Mouse (Mus musculus) common myeloid progenitor, adult 5-6 weeks (primary cell): Measurements from ENCODE around the gene Hdgfl3. TPM values are rescaled to one million over a fixed set of nuclear protein-coding genes. Genes with fewer than 3 reads are reported as not detected.

ENCODE experiments used
- ATAC-seq: replicated peaks from 2 replicates; pipeline ENCODE4 v1.8.0; 2016; ENCODE audit warnings: low read depth, mild to moderate bottlenecking, moderate TSS enrichment, inconsistent platforms; ENCODE audit not compliant: poor library complexity, severe bottlenecking
- total RNA-seq: library from RNA; stranded (forward); fragments of 200-1000, 187-1606 nt; gene quantifications from 2 replicates; pipeline ENCODE4 v1.2.3, GENCODE M21; 2017

The Hdgfl3 gene
- total RNA-seq, 1 experiment from 2014 or later, result 6.2 TPM

DNA sequence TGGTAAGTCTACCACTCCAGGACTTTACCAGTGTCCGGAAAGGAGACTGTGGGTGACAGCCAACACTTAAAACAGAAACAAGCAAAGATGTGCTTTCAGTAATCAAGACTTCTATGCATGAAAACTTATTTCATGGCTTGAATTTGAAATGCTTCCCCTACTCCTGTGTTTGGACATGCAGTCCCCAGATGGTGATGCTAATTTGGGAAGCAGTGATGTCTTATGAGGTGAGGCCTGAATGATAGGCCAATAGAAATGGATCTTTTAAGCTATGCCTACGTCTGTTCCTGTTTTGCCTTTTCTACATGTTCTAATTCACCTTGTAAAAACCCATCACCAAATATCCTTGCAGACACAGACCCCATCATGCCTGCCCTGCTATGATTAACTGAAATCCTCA, 29.3 kb downstream of the Hdgfl3 start:
- ATAC-seq, result no peak

DNA sequence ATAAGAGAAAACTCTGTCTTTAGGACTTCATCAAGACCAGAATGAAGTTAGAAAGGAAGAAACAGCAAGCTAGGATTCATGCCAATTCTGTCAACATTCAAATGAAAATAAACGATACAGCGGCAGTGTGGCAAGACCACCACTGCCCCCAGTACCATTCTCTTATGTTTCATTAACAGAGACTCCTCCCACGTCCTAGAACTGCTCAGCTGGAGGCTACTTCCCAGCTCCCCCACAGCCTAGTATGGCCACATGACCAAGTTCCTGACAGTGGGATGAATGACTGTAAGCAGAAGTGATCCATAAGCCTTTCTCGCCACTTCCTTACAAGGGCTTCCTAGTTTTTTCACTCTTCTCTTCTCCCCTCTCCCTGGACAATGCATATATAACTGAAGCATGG, 30.2 kb downstream of the Hdgfl3 start:
- 0 out of 2 replicates have a peak, but pooled peaks have one; percentile 25 for ATAC-seq

DNA sequence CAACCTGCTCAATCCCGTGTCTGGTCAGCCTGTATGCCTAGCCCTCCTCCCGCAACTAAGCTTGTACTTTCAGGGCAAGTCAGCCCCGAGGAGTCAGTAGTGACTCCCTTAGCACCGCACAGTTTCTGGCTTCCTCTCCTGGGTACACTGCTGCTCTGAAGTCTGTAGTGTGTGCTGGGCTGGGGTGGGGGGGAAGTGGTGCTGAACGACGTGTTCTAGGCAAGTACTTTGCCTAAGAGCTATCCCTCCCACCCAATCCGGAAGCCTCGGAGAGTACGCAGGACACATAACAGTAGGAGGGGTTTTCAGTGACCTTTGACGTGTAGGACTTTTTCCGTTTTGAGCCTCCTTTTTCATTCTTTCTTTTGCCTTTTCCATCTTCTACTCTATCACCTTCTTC, 34.9 kb downstream of the Hdgfl3 start:
- ATAC-seq, result no peak

DNA sequence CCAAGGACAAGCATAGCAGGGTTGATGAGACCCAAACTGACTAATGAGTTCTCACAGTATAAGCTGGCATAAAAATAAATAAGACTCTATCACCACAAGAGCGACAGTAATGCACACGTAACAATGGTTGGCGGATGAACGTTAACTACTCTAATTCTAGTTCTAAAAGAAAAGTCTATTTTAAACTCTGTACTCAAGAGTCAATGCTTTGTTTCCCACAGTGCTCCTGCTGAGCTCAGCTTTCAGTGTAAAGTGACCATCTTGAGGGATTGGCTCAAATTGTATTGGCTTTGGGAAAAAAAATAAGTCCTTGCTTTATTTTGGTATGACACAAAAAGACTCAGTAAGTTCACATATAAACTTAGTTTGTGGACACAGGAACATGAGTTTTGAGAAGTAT, 49.1 kb downstream of the Hdgfl3 start:
- no peak for ATAC-seq

DNA sequence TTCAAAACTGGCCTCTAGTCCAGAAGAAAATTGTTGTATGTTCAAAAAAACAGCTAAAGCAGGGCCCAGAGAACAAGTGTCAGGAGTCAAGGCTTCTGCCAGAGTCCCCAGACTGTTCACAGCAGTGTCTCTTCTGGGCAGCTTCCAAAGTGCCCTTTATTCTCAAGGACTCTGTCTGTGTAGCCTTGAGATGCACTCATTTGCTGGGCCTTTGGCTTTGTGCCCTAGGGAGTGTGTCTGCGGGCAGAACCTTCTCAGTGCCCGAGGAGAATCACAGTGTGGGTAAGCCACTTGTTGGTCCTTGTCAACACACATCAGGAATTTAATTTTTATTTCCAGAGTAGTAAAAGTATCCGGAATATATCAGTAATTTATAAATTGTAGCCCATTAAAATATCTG, 52.7 kb downstream of the Hdgfl3 start:
- no peak for ATAC-seq

DNA sequence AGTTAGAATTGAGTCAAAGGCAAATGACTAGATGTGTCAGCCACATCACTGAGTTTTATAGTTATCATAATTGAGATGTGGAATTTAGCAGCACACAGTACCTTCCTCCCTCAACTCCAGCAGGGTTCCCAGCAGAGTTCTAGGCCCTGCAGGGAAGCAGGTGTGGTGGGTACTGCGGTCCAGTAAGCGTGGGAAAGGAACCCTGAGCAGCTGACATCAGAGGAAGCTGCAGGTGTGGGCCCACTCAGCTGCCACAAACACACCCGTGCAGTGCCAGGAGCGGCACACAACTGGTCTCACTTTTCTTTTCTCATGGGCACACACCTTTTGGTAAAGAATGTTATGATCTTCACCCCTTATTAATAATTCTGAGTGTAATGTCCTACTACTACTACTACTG, 53.5 kb downstream of the Hdgfl3 start:
- ATAC-seq, result no peak

DNA sequence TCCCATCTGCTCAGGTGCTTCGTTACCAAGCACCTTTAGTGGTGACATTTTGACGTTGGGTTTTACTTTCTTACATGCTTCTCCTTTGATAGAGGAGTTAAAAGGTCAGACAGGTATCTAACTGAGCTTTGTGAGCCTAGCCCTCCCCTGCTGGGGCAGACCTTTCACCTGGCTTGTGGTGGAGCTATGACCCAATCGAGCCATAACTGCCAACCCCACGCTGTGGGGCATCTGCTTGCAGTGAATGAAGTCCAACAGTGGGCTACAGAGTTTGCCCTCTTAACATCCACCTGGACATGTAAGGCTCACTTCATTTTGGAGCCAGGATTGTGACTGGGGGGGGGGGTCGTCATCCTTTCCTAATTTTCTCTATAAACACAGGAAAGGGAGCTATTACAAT, 54.0 kb downstream of the Hdgfl3 start:
- no peak for ATAC-seq

DNA sequence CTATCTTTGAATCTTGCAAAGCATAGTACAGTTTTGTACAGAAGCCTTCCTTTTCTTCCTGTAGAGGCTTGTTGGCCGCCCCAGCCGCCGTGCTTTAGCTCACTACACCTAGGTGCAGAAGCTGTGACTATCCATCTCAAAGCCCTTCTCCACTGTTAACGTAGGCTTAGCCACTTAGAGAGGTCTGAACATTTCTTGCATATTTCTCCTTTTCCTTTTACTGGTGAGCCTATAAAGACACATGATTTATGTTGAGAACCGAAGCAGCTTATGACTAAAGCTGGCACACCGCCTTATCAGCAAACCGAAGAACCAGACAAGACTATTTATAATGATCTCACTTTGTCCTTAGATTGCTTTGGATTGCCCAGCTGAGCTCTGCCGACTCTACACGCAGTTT, 58.9 kb downstream of the Hdgfl3 start:
- ATAC-seq, result no peak

DNA sequence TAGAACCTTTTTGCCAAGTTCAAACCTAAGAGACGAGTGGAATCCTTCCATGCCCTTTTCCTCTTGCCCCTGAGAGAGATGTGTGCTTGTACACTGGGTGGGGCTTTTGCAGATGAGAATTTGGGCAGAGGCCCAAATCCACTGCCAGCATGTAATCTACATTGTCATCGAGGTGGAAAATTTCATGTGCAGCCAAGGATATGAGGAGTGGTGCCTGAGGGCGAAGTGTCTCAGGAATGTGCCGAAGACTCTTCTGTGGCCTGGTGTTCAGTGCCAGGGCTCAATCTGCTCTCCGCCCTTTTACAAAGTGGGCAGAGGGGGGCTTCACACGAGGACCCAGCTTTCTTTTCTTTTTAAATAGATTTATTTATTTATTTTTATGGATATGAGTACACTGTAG, 59.6 kb downstream of the Hdgfl3 start:
- no peak for ATAC-seq

DNA sequence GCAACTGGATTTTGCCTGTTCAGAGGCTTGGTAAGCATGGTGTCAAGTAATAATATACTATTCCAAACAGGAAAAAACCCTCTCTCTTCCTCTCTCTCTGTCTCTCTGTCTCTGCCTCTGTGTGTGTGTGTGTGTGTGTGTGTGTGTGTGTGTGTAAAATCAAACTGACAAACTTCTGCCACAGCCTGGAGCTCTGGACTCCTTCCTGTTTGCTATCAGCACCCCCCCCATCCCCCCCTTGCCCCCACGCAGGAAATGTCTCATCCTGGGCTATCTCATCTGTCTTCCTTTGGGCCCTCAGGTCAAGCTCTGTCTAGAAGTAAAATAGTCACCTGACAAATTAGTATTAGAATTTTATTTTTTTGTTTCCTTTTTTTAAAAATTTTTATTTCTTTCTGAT, 60.5 kb downstream of the Hdgfl3 start:
- no peak for ATAC-seq

DNA sequence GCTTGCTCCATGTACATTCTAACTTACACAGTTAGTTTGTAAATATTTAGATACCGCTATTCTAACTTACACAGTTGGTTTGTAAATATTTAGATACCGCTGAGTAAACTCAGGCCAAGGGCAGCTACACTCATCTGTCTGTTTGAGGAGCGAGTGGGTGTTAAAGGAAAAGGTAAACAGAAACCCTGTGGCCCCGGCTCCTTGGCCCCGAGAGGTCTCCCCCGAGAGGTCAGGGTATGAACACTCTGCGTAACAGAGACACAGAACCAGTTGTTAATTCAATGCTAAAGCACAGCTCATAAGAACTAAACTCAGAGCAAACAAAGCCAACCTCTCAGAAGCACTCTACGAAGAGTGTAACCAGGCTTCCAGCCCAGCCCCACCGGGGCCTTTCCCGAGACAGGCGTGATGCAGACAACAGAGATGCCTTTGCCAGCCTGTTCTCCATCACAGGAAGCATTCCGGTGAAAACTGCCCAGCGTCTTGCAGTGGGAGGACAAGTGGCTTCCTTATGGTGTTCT, 61.7 kb downstream of the Hdgfl3 start:
- no peak for ATAC-seq

DNA sequence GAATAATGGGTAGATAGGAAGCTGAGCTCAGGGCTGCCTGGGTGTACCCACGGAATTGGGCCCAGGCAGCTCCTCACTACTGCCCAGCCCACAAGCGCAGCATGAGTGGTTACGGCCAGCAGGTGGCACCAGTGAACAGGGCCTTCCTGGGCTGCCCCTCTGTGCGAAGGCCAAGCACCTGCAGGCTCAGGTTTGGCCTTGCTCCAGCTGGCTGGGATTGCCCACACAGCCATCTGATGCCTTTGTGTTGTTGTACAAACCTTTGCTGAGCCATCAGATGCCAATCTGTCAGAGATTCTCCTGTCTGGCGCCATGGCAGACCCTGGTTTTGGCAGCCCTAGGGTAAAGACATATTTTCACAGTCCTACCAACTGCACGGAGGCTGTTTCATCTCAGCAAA, 66.1 kb downstream of the Hdgfl3 start:
- ATAC-seq, result peak; percentile 76

DNA sequence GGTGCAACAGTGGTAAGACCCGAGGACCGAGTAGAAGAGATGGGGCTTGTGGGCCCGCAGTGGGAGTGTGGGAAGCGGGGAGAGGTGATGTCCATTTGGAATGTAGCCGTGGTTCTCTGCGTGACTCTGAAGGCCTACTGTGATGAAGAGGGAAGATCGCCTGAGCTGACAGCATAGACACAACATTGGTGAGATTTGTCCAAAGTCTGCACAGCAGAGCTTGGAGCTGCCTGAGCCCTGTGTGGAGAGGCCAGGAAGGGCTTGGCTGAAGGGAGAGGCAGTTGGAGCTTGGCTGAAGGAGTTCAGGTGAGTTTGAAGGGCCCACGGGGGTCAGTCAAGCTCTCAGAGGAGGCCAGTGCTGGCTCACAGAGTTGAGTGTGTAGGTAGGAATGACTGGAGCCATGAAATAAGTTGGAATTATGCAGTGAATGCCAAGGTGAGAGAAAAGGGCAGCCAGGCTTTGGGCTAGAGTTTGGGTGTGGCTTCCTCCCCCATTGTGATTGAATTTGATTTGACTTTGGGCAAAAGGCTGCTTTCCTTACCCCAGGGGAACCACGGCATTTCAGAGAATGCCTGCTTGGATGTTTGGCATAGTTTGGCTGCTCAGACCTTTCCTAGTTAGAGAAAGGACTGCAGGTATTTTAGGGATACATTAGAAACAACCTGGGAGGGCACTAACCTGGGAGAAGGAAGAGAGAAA, 66.9 kb downstream of the Hdgfl3 start:
- no peak for ATAC-seq

DNA sequence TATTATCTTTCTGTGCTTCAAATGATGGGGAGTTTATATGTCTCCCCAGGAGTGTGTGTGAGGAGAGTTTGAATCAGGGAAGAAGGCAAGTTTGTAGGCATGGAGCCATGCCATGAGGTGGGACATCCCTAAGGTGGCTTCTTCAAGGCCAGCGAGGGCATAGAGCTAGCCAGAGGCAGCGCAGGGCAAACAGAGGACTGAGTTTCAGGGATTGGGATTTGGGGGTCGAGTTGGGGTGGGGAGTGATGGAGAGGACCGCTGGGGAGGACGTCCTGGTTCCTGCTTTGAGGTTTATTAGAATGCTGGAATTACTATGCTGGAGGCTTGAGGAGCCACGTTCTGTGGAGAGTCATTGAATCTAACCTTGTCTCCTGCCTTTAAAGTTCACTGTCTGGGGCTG, 68.3 kb downstream of the Hdgfl3 start:
- ATAC-seq, result no peak

DNA sequence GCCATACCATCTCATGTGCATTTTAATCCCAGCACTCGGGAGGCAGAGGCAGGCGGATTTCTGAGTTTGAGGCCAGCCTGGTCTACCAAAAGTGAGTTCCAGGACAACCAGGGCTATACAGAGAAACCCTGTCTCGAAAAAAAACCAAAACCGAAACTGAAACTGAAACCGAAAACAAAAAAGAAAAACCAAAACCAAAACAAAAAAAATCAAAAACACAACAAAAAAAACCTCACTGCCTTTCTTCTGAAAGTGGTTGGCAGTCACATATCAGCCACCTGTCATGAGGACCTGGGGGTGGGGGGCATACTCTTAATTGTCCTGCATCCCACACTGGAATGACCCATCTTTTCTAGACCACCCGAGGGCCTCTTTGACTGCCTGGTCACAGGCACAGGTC, 69.7 kb downstream of the Hdgfl3 start:
- no peak for ATAC-seq

DNA sequence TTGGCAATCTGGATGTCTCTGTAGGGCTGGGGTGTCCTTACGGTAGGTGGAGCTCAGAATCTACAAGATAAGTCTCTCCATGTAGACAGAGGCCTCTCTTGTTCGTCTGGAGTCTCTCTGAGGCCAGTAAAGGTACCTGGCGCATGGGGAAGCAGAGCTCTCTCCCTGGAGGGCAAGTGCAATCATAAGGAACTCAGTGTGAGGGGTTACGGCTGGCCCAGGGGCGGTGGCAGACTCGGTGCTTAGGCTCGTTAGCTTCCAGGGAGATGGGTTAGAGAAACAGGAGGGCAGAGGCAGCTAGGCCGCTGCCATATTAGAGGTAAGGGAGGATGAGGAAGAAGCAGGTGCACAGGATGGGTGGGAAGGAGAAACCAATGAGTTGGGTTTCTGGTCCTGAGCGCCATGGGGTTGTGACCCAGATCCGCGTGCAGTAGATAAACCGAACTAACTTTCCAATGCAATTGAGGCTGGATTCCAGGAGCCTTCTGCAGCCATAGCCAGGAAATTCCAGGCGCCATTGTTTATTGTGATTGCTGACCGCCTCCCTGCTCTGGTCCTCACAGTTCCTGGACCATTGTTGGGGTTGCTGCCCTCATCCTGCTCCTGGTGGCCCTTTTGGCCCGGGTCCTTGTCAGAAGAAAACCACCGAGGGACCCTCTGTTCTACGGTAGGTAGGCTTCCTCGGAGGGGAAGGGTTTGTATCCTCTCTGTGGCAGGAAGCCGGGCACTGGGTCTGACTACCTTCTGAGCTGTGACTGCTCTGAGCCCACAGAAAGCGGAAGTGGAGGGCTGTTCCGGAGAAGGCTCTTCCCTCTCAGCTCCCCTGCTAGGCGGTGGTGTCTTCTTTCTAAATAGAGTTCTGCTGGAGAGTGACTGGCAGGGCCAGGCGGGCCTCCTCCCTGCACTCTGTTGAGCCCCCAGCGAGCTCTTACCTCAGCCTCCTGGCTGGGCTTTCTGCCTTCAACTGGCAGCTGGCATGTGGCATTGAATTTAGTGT, 71.4 kb downstream of the Hdgfl3 start:
- ATAC-seq, result peak; percentile 52

DNA sequence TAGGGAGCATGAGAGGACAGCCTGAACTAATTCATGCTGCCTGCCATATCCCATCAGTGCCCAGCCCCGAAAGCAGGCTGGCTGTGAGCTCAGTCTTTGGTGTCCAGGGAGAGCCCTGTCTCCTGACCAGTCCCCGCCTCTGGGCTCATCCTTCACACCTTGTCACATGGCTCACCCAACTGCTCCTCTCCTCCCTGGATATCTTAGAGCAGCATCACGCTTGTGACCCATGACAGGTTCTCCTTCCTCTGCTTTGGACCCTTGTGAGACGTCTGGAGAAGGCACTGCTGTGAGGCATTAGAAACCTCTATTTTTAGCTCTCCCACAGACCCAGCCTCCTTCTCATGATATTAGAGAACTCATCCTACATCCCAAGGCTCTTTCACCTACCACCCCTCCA, 72.4 kb downstream of the Hdgfl3 start:
- no peak for ATAC-seq

DNA sequence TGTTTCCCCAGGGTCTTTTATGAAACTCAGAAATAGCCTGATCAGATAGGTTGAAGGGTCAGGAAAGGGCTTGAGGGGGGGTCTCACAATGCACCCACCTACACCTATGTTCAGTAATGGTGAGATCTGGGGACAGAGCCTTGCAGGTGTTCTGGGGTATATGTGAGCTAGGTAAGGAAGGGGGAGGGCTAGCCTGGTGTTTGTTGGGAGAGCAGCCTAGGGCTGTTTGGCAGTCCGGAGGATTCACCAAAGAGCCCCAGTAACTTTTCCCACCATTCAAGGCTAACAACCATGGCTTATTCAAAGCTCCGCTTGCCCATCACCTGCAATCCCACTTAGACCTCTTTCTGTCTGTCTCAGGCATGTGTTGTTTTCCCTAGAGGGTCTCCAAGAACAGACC, 72.8 kb downstream of the Hdgfl3 start:
- ATAC-seq, result no peak

DNA sequence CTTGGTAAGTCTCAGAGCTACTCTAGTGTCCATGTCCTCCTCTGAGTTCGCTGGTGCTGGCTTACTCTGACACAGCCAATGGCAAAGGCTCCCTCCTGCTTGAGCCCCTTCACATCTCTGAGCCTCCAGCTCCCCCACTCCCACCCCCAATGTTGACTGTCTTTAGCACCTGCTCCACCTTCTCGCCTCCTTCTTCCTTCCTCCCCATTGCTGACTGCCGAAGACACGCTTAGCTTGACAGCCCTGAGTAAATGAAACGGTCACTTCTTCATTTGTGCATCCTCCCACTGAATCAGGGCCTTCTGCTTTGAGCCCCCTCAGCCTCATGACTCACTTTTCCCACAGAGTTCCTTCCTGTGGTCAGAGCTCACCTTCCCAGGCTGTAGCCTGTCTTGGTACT, 73.3 kb downstream of the Hdgfl3 start:
- 0 out of 2 replicates have a peak, but pooled peaks have one; percentile 6 for ATAC-seq

DNA sequence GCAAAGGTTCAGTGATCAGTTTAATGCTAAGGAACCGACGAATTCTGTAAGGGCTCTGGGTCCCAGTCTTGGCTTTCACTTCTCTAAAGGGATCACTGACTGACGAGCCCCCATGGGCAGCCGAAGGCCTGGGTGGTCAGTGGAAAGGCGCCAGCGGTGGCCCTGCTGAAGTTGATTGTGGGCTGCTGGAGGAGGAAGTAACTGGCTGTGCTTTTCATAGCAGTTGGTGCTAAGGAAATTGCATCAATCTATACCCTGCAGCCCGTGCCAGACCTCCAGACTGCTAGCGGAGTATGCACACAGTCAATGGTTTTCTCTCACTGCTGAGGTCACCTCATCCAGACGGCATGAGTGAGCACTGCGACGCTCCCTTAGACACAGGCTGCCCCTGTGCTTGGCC, 74.2 kb downstream of the Hdgfl3 start:
- peak; percentile 65 for ATAC-seq
